Mouse (Mus musculus) MEL (cell line): ENCODE data around the gene Lpar5. TPM values are rescaled to one million over a fixed set of nuclear protein-coding genes. Genes with fewer than 3 reads are reported as not detected.

Experiments
- DNase-seq: peaks from one replicate; pipeline ENCODE4 v3.0.0; 2011; ENCODE audit warnings: low read depth, low spot score
- H3K27ac ChIP-seq: 2 replicates; pipeline ENCODE4 v1.5.1; 2012; ENCODE audit warnings: low read depth, mild to moderate bottlenecking, control low read depth, low read length, moderate library complexity; ENCODE audit not compliant: control insufficient read depth
- H3K27me3 ChIP-seq, 2 experiments: fragments of 150-350 bp in 1 of 2; sonication (generic) in 1 of 2; 2 replicates each; pipeline ENCODE4 v1.6.1; 2012; ENCODE audit warnings: low read length in 2 of 2, mild to moderate bottlenecking in 2 of 2, improper control_type of control experiment in 1 of 2, moderate library complexity in 1 of 2; ENCODE audit not compliant: insufficient read depth in 2 of 2, control insufficient read depth in 1 of 2
- H3K36me3 ChIP-seq, 2 experiments: 2 replicates each; pipeline ENCODE4 v1.6.1; 2012 to 2014; ENCODE audit warnings: low read length in 2 of 2, improper control_type of control experiment in 1 of 2, inconsistent platforms in 1 of 2, mild to moderate bottlenecking in 1 of 2; ENCODE audit not compliant: insufficient read depth in 2 of 2, control insufficient read depth in 1 of 2
- H3K4me1 ChIP-seq, 2 experiments: fragments of 150-350 bp in 1 of 2; sonication (generic) in 1 of 2; 2 replicates each; pipeline ENCODE4 v1.6.1; 2012; ENCODE audit warnings: low read length in 2 of 2, improper control_type of control experiment in 1 of 2, mild to moderate bottlenecking in 1 of 2; ENCODE audit not compliant: insufficient read depth in 2 of 2, control insufficient read depth in 1 of 2
- H3K4me3 ChIP-seq, 2 experiments: fragments of 150-350 bp in 1 of 2; sonication (generic) in 1 of 2; 2 replicates each; pipeline ENCODE4 v1.5.1; 2012; ENCODE audit warnings: low read depth in 2 of 2, low read length in 2 of 2, mild to moderate bottlenecking in 2 of 2, moderate library complexity in 2 of 2, control low read depth in 1 of 2, improper control_type of control experiment in 1 of 2; ENCODE audit not compliant: control insufficient read depth in 1 of 2, insufficient read depth in 1 of 2
- H3K79me2 ChIP-seq: 2 replicates; pipeline ENCODE4 v1.6.1; 2012; ENCODE audit warnings: mild to moderate bottlenecking, low read length, moderate library complexity; ENCODE audit not compliant: control insufficient read depth, poor library complexity, insufficient read depth
- H3K9ac ChIP-seq: 2 replicates; pipeline ENCODE4 v1.6.1; 2012; ENCODE audit warnings: low read depth, mild to moderate bottlenecking, control low read depth, low read length, moderate library complexity; ENCODE audit not compliant: control insufficient read depth, poor library complexity, severe bottlenecking
- H3K9me3 ChIP-seq: fragments of 150-350 bp; sonication (generic); replicated peaks from 2 replicates; pipeline ENCODE4 v1.6.1; 2012; ENCODE audit warnings: mild to moderate bottlenecking, low read length, improper control_type of control experiment, moderate library complexity; ENCODE audit not compliant: insufficient read depth
- CTCF ChIP-seq, 3 experiments: IDR thresholded peaks in 2 of 3; conservative IDR thresholded peaks in 1 of 3; 2 replicates each; pipeline ENCODE4 v1.5.1; 2011 to 2012; ENCODE audit warnings: low read length in 3 of 3, low read depth in 2 of 3, mild to moderate bottlenecking in 2 of 3, improper control_type of control experiment in 1 of 3, inconsistent platforms in 1 of 3, mixed read lengths in 1 of 3, moderate library complexity in 1 of 3; ENCODE audit not compliant: control insufficient read depth in 1 of 3, insufficient read depth in 1 of 3, poor library complexity in 1 of 3, severe bottlenecking in 1 of 3
- E2F4 ChIP-seq: IDR thresholded peaks from 2 replicates; pipeline ENCODE4 v1.6.1; 2011; ENCODE audit warnings: low read depth, low read length, improper control_type of control experiment, borderline replicate concordance
- EP300 ChIP-seq, 2 experiments: IDR thresholded peaks; 2 replicates each; pipeline ENCODE4 v1.6.1; 2011; ENCODE audit warnings: improper control_type of control experiment in 2 of 2, low read length in 2 of 2, low read depth in 1 of 2, mild to moderate bottlenecking in 1 of 2
- ETS1 ChIP-seq: IDR thresholded peaks from 2 replicates; pipeline ENCODE4 v1.6.1; 2012; ENCODE audit warnings: low read depth, mild to moderate bottlenecking, inconsistent platforms, low read length, improper control_type of control experiment, moderate library complexity
- GATA1 ChIP-seq: IDR thresholded peaks from 2 replicates; pipeline ENCODE4 v1.6.1; 2011; ENCODE audit warnings: low read depth, low read length, improper control_type of control experiment
- HCFC1 ChIP-seq: IDR thresholded peaks from 2 replicates; pipeline ENCODE4 v1.6.1; 2012; ENCODE audit warnings: low read depth, mild to moderate bottlenecking, inconsistent platforms, low read length, improper control_type of control experiment, moderate library complexity
- KAT2A ChIP-seq: conservative IDR thresholded peaks from 2 replicates; pipeline ENCODE4 v1.6.1; 2012; ENCODE audit warnings: low read depth, low read length, improper control_type of control experiment, inconsistent platforms
- MAFK ChIP-seq: IDR thresholded peaks from 2 replicates; pipeline ENCODE4 v1.6.1; 2011; ENCODE audit warnings: low read depth, mild to moderate bottlenecking, low read length, improper control_type of control experiment, borderline replicate concordance
- MAX ChIP-seq: IDR thresholded peaks from 2 replicates; pipeline ENCODE4 v1.6.1; 2011; ENCODE audit warnings: low read length, improper control_type of control experiment
- MAZ ChIP-seq: IDR thresholded peaks from 2 replicates; pipeline ENCODE4 v1.6.1; 2012; ENCODE audit warnings: low read depth, mild to moderate bottlenecking, inconsistent platforms, low read length, improper control_type of control experiment
- MYB ChIP-seq: IDR thresholded peaks from 2 replicates; pipeline ENCODE4 v1.6.1; 2011; ENCODE audit warnings: mild to moderate bottlenecking, low read depth, low read length, improper control_type of control experiment
- NELFE ChIP-seq: IDR thresholded peaks from 2 replicates; pipeline ENCODE4 v1.6.1; 2011; ENCODE audit warnings: low read depth, low read length, improper control_type of control experiment
- NRF1 ChIP-seq: IDR thresholded peaks from 2 replicates; pipeline ENCODE4 v1.6.1; 2014; ENCODE audit warnings: low read depth, mild to moderate bottlenecking, inconsistent platforms, low read length, improper control_type of control experiment, moderate library complexity; ENCODE audit not compliant: poor library complexity, insufficient read depth, severe bottlenecking
- POLR2A ChIP-seq, 2 experiments: IDR thresholded peaks; 2 replicates each; pipeline ENCODE4 v1.6.1; 2011 to 2012; ENCODE audit warnings: low read length in 2 of 2, mild to moderate bottlenecking in 2 of 2, control low read depth in 1 of 2, improper control_type of control experiment in 1 of 2, low read depth in 1 of 2, moderate library complexity in 1 of 2; ENCODE audit not compliant: control insufficient read depth in 1 of 2, insufficient read depth in 1 of 2, poor library complexity in 1 of 2
- POLR2AphosphoS2 ChIP-seq: IDR thresholded peaks from 2 replicates; pipeline ENCODE4 v1.6.1; 2011; ENCODE audit warnings: low read length, improper control_type of control experiment
- POLR2AphosphoS5 ChIP-seq: IDR thresholded peaks from 2 replicates; pipeline ENCODE4 v1.6.1; 2012; ENCODE audit warnings: low read depth, borderline replicate concordance, mild to moderate bottlenecking, inconsistent platforms, low read length, moderate library complexity, mixed read lengths
- RCOR1 ChIP-seq: IDR thresholded peaks from 2 replicates; pipeline ENCODE4 v1.6.1; 2012; ENCODE audit warnings: low read depth, mild to moderate bottlenecking, inconsistent platforms, low read length, improper control_type of control experiment
- SMC3 ChIP-seq: IDR thresholded peaks from 2 replicates; pipeline ENCODE4 v1.6.1; 2011; ENCODE audit warnings: low read depth, low read length, improper control_type of control experiment
- TBP ChIP-seq: IDR thresholded peaks from 2 replicates; pipeline ENCODE4 v1.8.0; 2011; ENCODE audit warnings: low read depth, low read length, improper control_type of control experiment
- TCF12 ChIP-seq: IDR thresholded peaks from 2 replicates; pipeline ENCODE4 v1.6.1; 2014; ENCODE audit warnings: low read depth, mild to moderate bottlenecking, inconsistent platforms, low read length, improper control_type of control experiment, moderate library complexity
- UBTF ChIP-seq: IDR thresholded peaks from 2 replicates; pipeline ENCODE4 v1.6.1; 2012; ENCODE audit warnings: low read depth, mild to moderate bottlenecking, inconsistent platforms, low read length, improper control_type of control experiment, moderate library complexity, borderline replicate concordance; ENCODE audit not compliant: insufficient read depth
- USF1 ChIP-seq: IDR thresholded peaks from 2 replicates; pipeline ENCODE4 v1.6.1; 2014; ENCODE audit warnings: low read depth, mild to moderate bottlenecking, inconsistent platforms, low read length, improper control_type of control experiment, moderate library complexity
- ZC3H11A ChIP-seq: IDR thresholded peaks from 2 replicates; pipeline ENCODE4 v1.6.1; 2012; ENCODE audit warnings: low read depth, mild to moderate bottlenecking, inconsistent platforms, low read length, improper control_type of control experiment
- ZKSCAN1 ChIP-seq: IDR thresholded peaks from 2 replicates; pipeline ENCODE4 v1.6.1; 2012; ENCODE audit warnings: low read depth, mild to moderate bottlenecking, inconsistent platforms, low read length, improper control_type of control experiment, moderate library complexity
- ZNF384 ChIP-seq: IDR thresholded peaks from 2 replicates; pipeline ENCODE4 v1.6.1; 2012; ENCODE audit warnings: low read depth, mild to moderate bottlenecking, inconsistent platforms, low read length, improper control_type of control experiment
- polyA plus RNA-seq, 2 experiments: library from polyadenylated mRNA; stranded (reverse) in 1 of 2; unstranded in 1 of 2; fragments of >175 nt in 1 of 2; fragments of >200 nt in 1 of 2; gene quantifications; 2 replicates each; pipeline versions ENCODE4 v1.2.1 to v1.2.4; 2012; ENCODE audit warnings: low replicate concordance in 2 of 2, low read depth in 1 of 2; ENCODE audit not compliant: insufficient read length in 2 of 2, insufficient read depth in 1 of 2, missing spikeins in 1 of 2
- total RNA-seq: library from RNA; depleted of rRNA; stranded (reverse); fragments of 300-350 nt; gene quantifications from 2 replicates; pipeline ENCODE4 v1.2.3, GENCODE M21; 2012

Lpar5 gene
- total and polyA plus RNA-seq, 3 experiments: 2.8 to 16.2 TPM; not detected in 1

DNA sequence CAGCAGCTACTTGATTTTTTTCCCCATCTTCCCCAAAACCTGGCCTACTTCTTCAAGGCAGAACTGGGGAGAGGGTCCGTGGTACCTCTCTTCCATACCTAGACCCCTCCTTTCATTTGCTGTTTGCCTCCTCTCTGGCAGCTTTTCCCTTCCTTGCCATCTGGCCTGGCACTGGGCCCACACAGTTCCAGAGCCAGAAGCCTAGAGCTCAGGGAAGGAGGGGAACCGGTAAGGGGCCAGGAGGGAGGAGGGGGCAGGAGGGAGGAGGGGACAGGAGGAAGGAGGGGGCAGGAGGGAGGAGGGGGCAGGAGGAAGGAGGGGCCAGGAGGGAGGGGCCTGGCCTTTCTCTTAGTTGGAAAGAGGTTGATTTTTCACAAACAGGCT, 4.2 kb downstream of the Lpar5 start:
- Histone ChIP-seq H3K36me3 (peaks cover 0 to 9% of the 10 kb centered on the region in 2 experiments; a peak in 2 of 4 replicates), H3K27me3 (no peaks in the 10 kb centered on the region), H3K4me1 (peaks cover 9 to 21% of the 10 kb centered on the region in 2 experiments), H3K9ac (peak overlapping the region; percentile 54), H3K27ac (peak overlapping the region; percentile 95), H3K4me3 (peak overlapping the region; percentile 52 to 54), H3K79me2 (no peaks in the 10 kb centered on the region), H3K9me3 (no peaks in the 10 kb centered on the region)
- DNase-seq: peak; percentile 75
- TF ChIP-seq NELFE (peak; percentile 39; the same call in 1 of the 2 replicates), NRF1 (no peak), POLR2A (IDR thresholded peaks at IDR 0.05; ENCODE audit: control insufficient read depth in 1 of 2, insufficient read depth in 1 of 2, low read depth in 1 of 2, low read length in 2 of 2, poor library complexity in 1 of 2) (no peak), POLR2AphosphoS5 (no peak), ETS1 (no peak), CTCF (IDR thresholded peaks at IDR 0.05 in 2 of 3, conservative IDR thresholded peaks at IDR 0.05 in 1 of 3; ENCODE audit: control insufficient read depth in 1 of 3, insufficient read depth in 1 of 3, low read depth in 2 of 3, low read length in 3 of 3, poor library complexity in 1 of 3, severe bottlenecking in 1 of 3) (no peak), TCF12 (peak; percentile 39; the same call in 1 of the 2 replicates), UBTF (no peak), HCFC1 (no peak), MAZ (peak; percentile 97), RCOR1 (no peak)

DNA sequence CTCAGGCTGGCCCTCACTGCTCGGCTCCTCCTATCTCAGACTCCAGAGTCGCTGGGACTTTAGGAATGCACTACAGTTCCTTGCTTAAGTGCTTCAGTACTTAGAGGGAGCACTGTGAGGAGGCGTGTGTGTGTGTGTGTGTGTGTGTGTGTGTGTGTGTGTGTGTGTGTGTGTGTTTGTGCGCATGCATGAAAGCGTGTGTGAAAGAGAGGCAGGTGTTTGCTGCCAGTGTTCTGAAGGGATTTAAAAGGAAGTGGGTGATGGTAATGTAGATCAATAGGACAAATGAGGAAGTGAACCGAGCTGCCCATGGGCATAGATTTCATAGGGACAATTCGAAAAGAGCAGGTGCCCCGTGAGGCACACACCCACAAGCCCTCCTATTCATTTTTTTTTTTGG, 6.1 kb downstream of the Lpar5 start:
- TF ChIP-seq EP300 (IDR thresholded peaks at IDR 0.05; ENCODE audit: low read depth in 1 of 2, low read length in 2 of 2) (no peak), ZKSCAN1 (no peak), UBTF (no peak), E2F4 (no peak), ZNF384 (no peak), RCOR1 (no peak), GATA1 (no peak), ETS1 (no peak), TBP (no peak), POLR2AphosphoS2 (no peak), SMC3 (no peak), MAFK (no peak), USF1 (no peak), KAT2A (no peak), MYB (no peak), ZC3H11A (no peak), POLR2A (IDR thresholded peaks at IDR 0.05; ENCODE audit: control insufficient read depth in 1 of 2, insufficient read depth in 1 of 2, low read depth in 1 of 2, low read length in 2 of 2, poor library complexity in 1 of 2) (no peak), MAX (no peak)
- Histone ChIP-seq H3K9me3 (no peaks in the 10 kb centered on the region), H3K4me1 (peaks cover 7 to 15% of the 10 kb centered on the region in 2 experiments), H3K79me2 (no peaks in the 10 kb centered on the region), H3K27ac (no peak overlapping the region), H3K4me3 (no peak overlapping the region), H3K36me3 (peaks cover 0 to 9% of the 10 kb centered on the region in 2 experiments; a peak in 2 of 4 replicates), H3K9ac (no peak overlapping the region), H3K27me3 (no peaks in the 10 kb centered on the region)
- DNase-seq: no peak
